Mouse (Mus musculus): ENCODE measurements around the gene Malsu1. TPM values are rescaled to one million over a fixed set of nuclear protein-coding genes. Genes with fewer than 3 reads are reported as not detected.

The Malsu1 gene
- polyA plus RNA-seq (2012; ENCODE audit: low replicate concordance) = 23.5 and 51.1 TPM in 2 replicates

GRCm38 (mm10) chr6:49073304-49074116 is at the start of gene Malsu1:
Gene Malsu1 (plus strand): TSS chr6:49073795.

DNA sequence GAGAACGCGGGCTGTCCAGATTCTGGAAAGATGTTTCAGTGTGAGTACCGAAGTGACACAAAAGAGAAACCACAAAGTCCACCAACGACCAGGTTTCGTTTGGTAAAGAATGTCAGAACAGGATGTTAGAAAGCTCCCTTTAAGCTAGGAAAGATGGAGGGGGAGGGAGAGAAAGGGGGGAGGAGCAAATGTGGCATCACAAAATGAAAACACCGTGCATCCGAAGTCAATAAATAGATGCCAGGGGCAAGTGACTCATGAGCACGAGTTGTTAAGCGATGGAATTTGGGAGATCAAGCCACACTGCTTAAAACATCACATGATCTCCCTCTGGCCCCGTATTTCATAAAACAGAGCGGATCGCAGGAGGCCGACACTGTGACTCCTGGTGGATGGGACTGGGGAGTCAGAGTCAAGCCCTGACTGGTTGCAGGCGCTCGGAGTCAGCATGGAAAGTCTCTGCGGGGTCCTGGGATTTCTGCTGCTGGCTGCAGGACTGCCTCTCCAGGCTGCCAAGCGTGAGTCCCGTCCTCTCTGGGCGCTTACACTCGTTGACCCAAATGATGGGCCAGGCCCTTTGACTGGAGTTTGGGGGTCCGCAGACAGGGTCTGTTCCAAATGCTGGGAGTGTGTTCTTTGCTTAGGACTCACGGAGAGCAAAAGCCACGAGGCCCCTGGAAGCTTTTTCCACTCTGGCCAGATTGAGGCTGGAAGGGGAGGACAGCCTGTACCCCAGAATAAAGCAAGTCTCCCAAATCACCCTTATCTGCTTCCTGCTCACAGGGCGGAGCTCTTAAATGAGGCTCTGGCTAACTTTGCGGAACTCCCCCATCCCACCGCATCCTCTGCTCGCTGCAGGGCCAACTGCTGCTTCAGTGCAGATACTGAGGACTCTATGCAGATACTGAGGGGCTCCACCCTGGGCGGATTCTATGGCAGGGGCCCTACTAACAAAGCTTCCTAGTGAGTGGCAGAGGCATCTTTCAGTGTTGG is 37.0 kb upstream of the Malsu1 start, which contains the start of gene Gpnmb:
Gene Gpnmb, plus strand, starts transcription at position 272 of the 993 bp plus-strand sequence.

Other genes starting within 250 kb of the Malsu1 start
- 25.8 and 154 TPM in 2 replicates for gene Tmem176a, start 232.9 kb upstream of the Malsu1 start, polyA plus RNA-seq (2012; ENCODE audit: low replicate concordance)
- 18.0 and 42.7 TPM in 2 replicates for gene Tmem176b, start 232.3 kb upstream of the Malsu1 start, polyA plus RNA-seq (2012; ENCODE audit: low replicate concordance)
- gene Aoc1, start 200.9 kb upstream of the Malsu1 start, polyA plus RNA-seq (2012; ENCODE audit: low replicate concordance) = not detected in 2 replicates
- gene 1600015I10Rik, start 143.9 kb upstream of the Malsu1 start, polyA plus RNA-seq (2012; ENCODE audit: low replicate concordance) = not detected in 2 replicates
- gene Doxl2, start 98.8 kb upstream of the Malsu1 start, polyA plus RNA-seq (2012; ENCODE audit: low replicate concordance) = not detected in 2 replicates
- not detected in 2 replicates for gene Svs1, start 86.9 kb upstream of the Malsu1 start, polyA plus RNA-seq (2012; ENCODE audit: low replicate concordance)
- not detected in 2 replicates for gene Gpnmb, start 37.2 kb upstream of the Malsu1 start, polyA plus RNA-seq (2012; ENCODE audit: low replicate concordance)
- gene Igf2bp3, start 141.2 kb downstream of the Malsu1 start, polyA plus RNA-seq (2012; ENCODE audit: low replicate concordance) = 0.05 and 0.11 TPM in 2 replicates
- gene Tra2a, start 190.2 kb downstream of the Malsu1 start, polyA plus RNA-seq (2012; ENCODE audit: low replicate concordance) = 13.3 and 18.9 TPM in 2 replicates
- 1.2 and 1.3 TPM in 2 replicates for gene Ccdc126, start 245.5 kb downstream of the Malsu1 start, polyA plus RNA-seq (2012; ENCODE audit: low replicate concordance)